ENCODE assay signal across 25 mouse cellular contexts in the genomic region with DNA sequence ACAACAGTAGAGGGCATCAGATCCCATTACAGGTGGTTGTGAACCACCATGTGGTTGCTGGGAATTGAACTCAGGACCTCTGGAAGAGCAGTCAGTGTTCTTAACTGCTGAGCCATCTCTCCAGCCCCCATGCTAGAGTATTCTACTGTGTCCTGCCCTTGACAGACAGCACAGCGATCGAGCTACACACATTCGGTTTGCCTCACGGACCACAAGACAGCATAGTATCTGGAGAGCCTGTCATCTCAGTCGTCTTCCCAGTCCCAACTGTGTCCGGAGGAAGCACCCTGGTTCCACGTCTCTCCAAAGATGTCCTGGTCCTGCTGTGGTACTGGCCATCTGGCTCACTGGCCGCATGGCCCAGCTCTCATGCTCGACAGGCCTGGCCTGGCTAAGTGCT. TPM values are rescaled to one million over a fixed set of nuclear protein-coding genes. Genes with fewer than 3 reads are reported as not detected.
"Had no signal": no experiment of that assay in that cellular context is flagged by ENCODE, and none has a peak within 500 bp of the region (broad histone marks: within the 10 kb centered on the region; RNA-seq: fewer than 3 reads in every experiment).

No protein-coding gene starts in this region.

- DNase-seq: gastrocnemius, adult 2 months; gastrocnemius, postnatal 10 days; gastrocnemius, postnatal 25 days; heart, adult 18-20 months; heart, postnatal 10 days; heart, postnatal 4 days; kidney, adult 18-20 months; kidney, adult 8-10 months; kidney, postnatal 10 days; kidney, postnatal 25 days; kidney, postnatal 4 days; liver; liver, embryonic 13.5 days had no signal

- H3K9me3 ChIP-seq: heart, embryonic 10.5 days; heart, embryonic 12.5 days; hindbrain, embryonic 10.5 days; hindbrain, embryonic 12.5 days; hindbrain, embryonic 15.5 days; limb, embryonic 10.5 days; limb, embryonic 12.5 days; liver, embryonic 13.5 days; liver, embryonic 15.5 days had no signal

- H3K9ac ChIP-seq: heart, embryonic 12.5 days; hindbrain, embryonic 12.5 days; hindbrain, embryonic 15.5 days; limb, embryonic 12.5 days; liver, embryonic 13.5 days; liver, embryonic 15.5 days had no signal

- H3K27me3 ChIP-seq: heart, embryonic 12.5 days; hindbrain, embryonic 12.5 days; hindbrain, embryonic 15.5 days; limb, embryonic 12.5 days; liver, embryonic 13.5 days; liver, embryonic 15.5 days had no signal

- H3K27ac ChIP-seq: gastrocnemius, adult 2 months; heart, embryonic 10.5 days; hindbrain, embryonic 10.5 days; hindbrain, embryonic 12.5 days; hindbrain, embryonic 15.5 days; hindbrain, postnatal 0 days; layer of hippocampus, adult 2 months; left cerebral cortex, adult 2 months; limb, embryonic 10.5 days; limb, embryonic 12.5 days; liver, embryonic 13.5 days; liver, embryonic 15.5 days had no signal

- H3K4me3 ChIP-seq: gastrocnemius, adult 2 months; heart, embryonic 10.5 days; heart, embryonic 12.5 days; hindbrain, embryonic 10.5 days; hindbrain, embryonic 12.5 days; hindbrain, embryonic 15.5 days; layer of hippocampus, adult 2 months; left cerebral cortex, adult 2 months; limb, embryonic 10.5 days; limb, embryonic 12.5 days; liver, embryonic 13.5 days; liver, embryonic 15.5 days had no signal

RNA-seq across cellular contexts. Expression of a gene that starts 21.5 kb away (rescaled TPM):
- total RNA-seq: granulocyte monocyte progenitor cell, adult 5-6 weeks had no signal
